Comparison of ENCODE assay signal across 8 mouse cellular contexts in genomic region chr2:119019131-119019530, GRCm38 (mm10). TPM values are rescaled to one million over a fixed set of nuclear protein-coding genes. Genes with fewer than 3 reads are reported as not detected.
DNase-seq lines count a peak whose midpoint lies in the region; ATAC-seq and TF ChIP-seq lines count a peak whose summit lies in the region.

No protein-coding gene starts in this region.

- H3K9me3 ChIP-seq in E14TG2a.4 (ENCODE audit: low read length), result no peaks in the 10 kb centered on the region
- no peaks in the 10 kb centered on the region for H3K9me3 ChIP-seq in forebrain, embryonic 14.5 days (replicated peaks; ENCODE audit: control insufficient read depth, low read length)
- no peaks in the 10 kb centered on the region for H3K9me3 ChIP-seq in limb, embryonic 15.5 days

- H3K4me1 ChIP-seq in heart, adult 2 months (ENCODE audit: control insufficient read depth, insufficient read depth, low read length), result peaks cover 3% of the 10 kb centered on the region
- peaks cover 11% of the 10 kb centered on the region for H3K4me1 ChIP-seq in E14TG2a.4 (replicated peaks; ENCODE audit: low read depth, low read length)
- H3K4me1 ChIP-seq in forebrain, embryonic 14.5 days (ENCODE audit: control insufficient read depth, insufficient read depth, low read length), result peaks cover 7% of the 10 kb centered on the region; the same call in 1 of the 2 replicates
- peaks cover 9% of the 10 kb centered on the region for H3K4me1 ChIP-seq in limb, embryonic 15.5 days
- peaks cover 11% of the 10 kb centered on the region for H3K4me1 ChIP-seq in cerebellum, adult 2 months (ENCODE audit: control insufficient read depth, insufficient read depth, low read length)

- H3K79me2 ChIP-seq in heart, adult 2 months (replicated peaks; ENCODE audit: control insufficient read depth, insufficient read depth, low read length), result no peaks in the 10 kb centered on the region

- H3K4me2 ChIP-seq in forebrain, embryonic 14.5 days (ENCODE audit: low read length), result peak overlapping the region; percentile 24; the same call in 1 of the 2 replicates
- H3K4me2 ChIP-seq in limb, embryonic 15.5 days, result no peak overlapping the region; the same call in 1 of the 2 replicates

- no peak for DNase-seq in heart, adult 2 months
- DNase-seq in heart, adult 11 months, result no peak
- DNase-seq in forebrain, embryonic 14.5 days (ENCODE audit: low spot score), result peak; percentile 71
- DNase-seq in testis, postnatal 14 days (ENCODE audit: low spot score), result no peak
- DNase-seq in right cerebral cortex, postnatal 25 days, result no peak
- no peak for DNase-seq in cerebellum, adult 2 months

- H3K36me3 ChIP-seq in heart, adult 2 months (ENCODE audit: control insufficient read depth, insufficient read depth, low read length), result no peaks in the 10 kb centered on the region
- peaks cover 20% of the 10 kb centered on the region for H3K36me3 ChIP-seq in E14TG2a.4 (ENCODE audit: insufficient read depth, low read length)
- peaks cover 31% of the 10 kb centered on the region for H3K36me3 ChIP-seq in forebrain, embryonic 14.5 days (ENCODE audit: control insufficient read depth, insufficient read depth, low read length)
- H3K36me3 ChIP-seq in limb, embryonic 15.5 days, result peaks cover 46% of the 10 kb centered on the region

- 51% methylated on average over 5 of the region's 5 CpGs for WGBS in heart, adult 2 months
- 7% methylated on average over 5 of the region's 5 CpGs for WGBS in forebrain, embryonic 14.5 days
- WGBS in limb, embryonic 15.5 days, result 8% methylated on average over 5 of the region's 5 CpGs
- WGBS in cerebellum, adult 2 months, result 22% methylated on average over 5 of the region's 5 CpGs

- peak; percentile 87 for ATAC-seq in forebrain, embryonic 14.5 days
- 0 out of 2 replicates have a peak, but pooled peaks have one; percentile 36 for ATAC-seq in limb, embryonic 15.5 days (ENCODE audit: insufficient number of reproducible peaks, low FRiP score, low TSS enrichment, low read depth)

- intact Hi-C loops in heart, adult 2 months (cut with DNase I), result loop anchor here (5.0 kb wide), 1 partner anchor 42 kb away; no protein-coding TSS in a partner anchor

- no peak for TF ChIP-seq POLR2A in heart, adult 2 months (IDR thresholded peaks at IDR 0.05; ENCODE audit: insufficient read depth, low read depth, low read length)
- TF ChIP-seq POLR2A in cerebellum, adult 2 months (IDR thresholded peaks at IDR 0.05; ENCODE audit: borderline replicate concordance, insufficient read depth, low read length), result no peak

- peak; percentile 22 for TF ChIP-seq CTCF in heart, adult 2 months (IDR thresholded peaks at IDR 0.05)
- peak; percentile 20; the same call in 1 of the 2 replicates for TF ChIP-seq CTCF in E14TG2a.4 (conservative IDR thresholded peaks at IDR 0.05; ENCODE audit: low read length)
- no peak for TF ChIP-seq CTCF in cerebellum, adult 2 months (IDR thresholded peaks at IDR 0.05; ENCODE audit: borderline replicate concordance, insufficient read depth, low read depth, low read length)

- no peak overlapping the region for H3K9ac ChIP-seq in heart, adult 2 months (ENCODE audit: low read depth, low read length)
- H3K9ac ChIP-seq in forebrain, embryonic 14.5 days (ENCODE audit: low read length), result peak overlapping the region; percentile 35; the same call in 1 of the 2 replicates
- H3K9ac ChIP-seq in limb, embryonic 15.5 days, result no peak overlapping the region

- peak overlapping the region; percentile 57 for H3K27ac ChIP-seq in heart, adult 2 months
- H3K27ac ChIP-seq in forebrain, embryonic 14.5 days (ENCODE audit: low read depth, low read length), result peak overlapping the region; percentile 76
- H3K27ac ChIP-seq in limb, embryonic 15.5 days, result peak overlapping the region; percentile 78
- no peak overlapping the region for H3K27ac ChIP-seq in cerebellum, adult 2 months (ENCODE audit: insufficient read depth, low read length)

- TF ChIP-seq EP300 in heart, adult 2 months (IDR thresholded peaks at IDR 0.05; ENCODE audit: insufficient read depth, low read depth, low read length), result no peak

- no peaks in the 10 kb centered on the region for H3K27me3 ChIP-seq in heart, adult 2 months (ENCODE audit: control insufficient read depth, insufficient read depth, low read length)
- no peaks in the 10 kb centered on the region for H3K27me3 ChIP-seq in E14TG2a.4 (ENCODE audit: insufficient read depth, low read length)
- H3K27me3 ChIP-seq in forebrain, embryonic 14.5 days (replicated peaks; ENCODE audit: control insufficient read depth, insufficient read depth, low read length), result no peaks in the 10 kb centered on the region
- H3K27me3 ChIP-seq in limb, embryonic 15.5 days, result no peaks in the 10 kb centered on the region
- H3K27me3 ChIP-seq in cerebellum, adult 2 months (ENCODE audit: control insufficient read depth, insufficient read depth, low read length), result no peaks in the 10 kb centered on the region

- no peak overlapping the region for H3K4me3 ChIP-seq in heart, adult 2 months
- H3K4me3 ChIP-seq in E14TG2a.4 (replicated peaks; ENCODE audit: low read length), result peak overlapping the region; percentile 43
- H3K4me3 ChIP-seq in forebrain, embryonic 14.5 days (ENCODE audit: low read depth, low read length), result no peak overlapping the region
- H3K4me3 ChIP-seq in limb, embryonic 15.5 days, result no peak overlapping the region
- H3K4me3 ChIP-seq in cerebellum, adult 2 months (replicated peaks; ENCODE audit: insufficient read depth, low read depth, low read length), result no peak overlapping the region

RNA-seq across cellular contexts. Expression of gene Ccdc32, which starts 10.1 kb away (rescaled TPM):
- 10 to 100 TPM in 1 of 2 experiments, 1 to 10 TPM in 1; 9.7 to 10.9 TPM for total RNA-seq in heart, adult 2 months (2021)
- 5.2 and 10.8 TPM in 2 replicates for polyA plus RNA-seq in heart, adult 2 months (2012; rRNA removed)
- polyA plus RNA-seq in forebrain, embryonic 14.5 days (2014; fragmentation: Nextera tagmentation; extraction: Ambion mirVana), result 39.4 and 41.6 TPM in 2 replicates
- 24.1 and 26.8 TPM in 2 replicates for polyA plus RNA-seq in limb, embryonic 15.5 days (2015; fragmentation: Nextera tagmentation; extraction: Ambion mirVana)
- 33.0 and 34.3 TPM in 2 replicates for polyA plus RNA-seq in cerebellum, adult 2 months (2012; rRNA removed)

RNA-seq across cellular contexts. Expression of gene Rpusd2, which starts 15.5 kb away (rescaled TPM):
- total RNA-seq in heart, adult 2 months (2021), result 1 to 10 TPM; 4.1 to 5.1 TPM
- 3.4 and 5.7 TPM in 2 replicates for polyA plus RNA-seq in heart, adult 2 months (2012; rRNA removed)
- polyA plus RNA-seq in forebrain, embryonic 14.5 days (2014; fragmentation: Nextera tagmentation; extraction: Ambion mirVana), result 4.2 and 4.6 TPM in 2 replicates
- 2.8 and 4.1 TPM in 2 replicates for polyA plus RNA-seq in limb, embryonic 15.5 days (2015; fragmentation: Nextera tagmentation; extraction: Ambion mirVana)
- polyA plus RNA-seq in cerebellum, adult 2 months (2012; rRNA removed), result 5.5 and 6.2 TPM in 2 replicates

RNA-seq across cellular contexts. Expression of gene Knl1, which starts 27.8 kb away (rescaled TPM):
- under 1 TPM; 0.39 to 0.48 TPM for total RNA-seq in heart, adult 2 months (2021)
- polyA plus RNA-seq in heart, adult 2 months (2012; rRNA removed), result 0.02 and 0.06 TPM in 2 replicates
- 21.1 and 25.2 TPM in 2 replicates for polyA plus RNA-seq in forebrain, embryonic 14.5 days (2014; fragmentation: Nextera tagmentation; extraction: Ambion mirVana)
- polyA plus RNA-seq in limb, embryonic 15.5 days (2015; fragmentation: Nextera tagmentation; extraction: Ambion mirVana), result 39.1 and 42.0 TPM in 2 replicates
- 0.02 and 0.03 TPM in 2 replicates for polyA plus RNA-seq in cerebellum, adult 2 months (2012; rRNA removed)

Comparison
In these comparisons a context has a peak if more than half of its experiments do, and no peak if none do; other contexts are left out.
1. RNA of gene Knl1, which starts 27.8 kb away (polyA plus RNA-seq): 39.1 to 42.0 TPM in limb, embryonic 15.5 days and 21.1 to 25.2 TPM in forebrain, embryonic 14.5 days; 0.02 to 0.06 TPM in heart, adult 2 months and 0.02 to 0.03 TPM in cerebellum, adult 2 months; every median in the first group is over 10 times any median in the second.